Mouse (Mus musculus) intestine, embryonic 14.5 days (tissue): Measurements from ENCODE around the gene Rpl19. TPM values are rescaled to one million over a fixed set of nuclear protein-coding genes. Genes with fewer than 3 reads are reported as not detected.

Source experiments
- ATAC-seq: fragments of 200-750 bp; cut with Nextera tagmentation; replicated peaks from 2 replicates; pipeline ENCODE4 v1.8.0; 2017; ENCODE audit warnings: low read depth, moderate number of reproducible peaks, moderate TSS enrichment, moderate library complexity; ENCODE audit not compliant: low FRiP score, low TSS enrichment
- DNase-seq: peaks from one replicate; pipeline ENCODE4 v3.0.0-alpha.2; 2018; ENCODE audit warnings: low spot score
- H3K27ac ChIP-seq: fragments of 300-500 bp; sonication (generic); 2 replicates; pipeline ENCODE4 v1.5.1; 2014; ENCODE audit warnings: low read depth, mild to moderate bottlenecking, control low read depth
- H3K27me3 ChIP-seq: fragments of 300-500 bp; sonication (generic); replicated peaks from 2 replicates; pipeline ENCODE4 v1.6.1; 2014; ENCODE audit warnings: low read length, control low read depth; ENCODE audit not compliant: control insufficient read depth, insufficient read depth
- H3K36me3 ChIP-seq: fragments of 300-500 bp; sonication (generic); 2 replicates; pipeline ENCODE4 v1.6.1; 2014; ENCODE audit warnings: low read length, control low read depth; ENCODE audit not compliant: control insufficient read depth, insufficient read depth
- H3K4me1 ChIP-seq: fragments of 300-500 bp; sonication (generic); replicated peaks from 2 replicates; pipeline ENCODE4 v1.6.1; 2014; ENCODE audit warnings: low read length, control low read depth, mixed read lengths; ENCODE audit not compliant: control insufficient read depth, insufficient read depth
- H3K4me2 ChIP-seq: fragments of 300-500 bp; sonication (generic); 2 replicates; pipeline ENCODE4 v1.6.1; 2014; ENCODE audit warnings: low read length
- H3K4me3 ChIP-seq: fragments of 300-500 bp; sonication (generic); 2 replicates; pipeline ENCODE4 v1.5.1; 2014; ENCODE audit warnings: low read depth, low read length, control low read depth, mixed read lengths
- H3K9ac ChIP-seq: fragments of 300-500 bp; sonication (generic); 2 replicates; pipeline ENCODE4 v1.6.1; 2014; ENCODE audit warnings: mild to moderate bottlenecking, low read length
- H3K9me3 ChIP-seq: fragments of 300-500 bp; sonication (generic); 2 replicates; pipeline ENCODE4 v1.6.1; 2016; ENCODE audit warnings: low read length, control low read depth; ENCODE audit not compliant: control insufficient read depth
- WGBS: fragments of 180-500 bp; shearing (Covaris S2); extraction: QIAGEN DNeasy Blood & Tissue Kit; methylation state at CpG from one replicate; pipeline ENCODE4 v1.1.7; 2014; 5-methylcytosine and 5-hydroxymethylcytosine counted together
- polyA plus RNA-seq: library from polyadenylated mRNA; unstranded; fragments of >200 nt; fragmentation: Nextera tagmentation; extraction: Ambion mirVana; gene quantifications from 2 replicates; pipeline ENCODE4 v1.2.1, GENCODE M21; 2014

The Rpl19 gene
- polyA plus RNA-seq, 1 experiment from 2014 or later = 1,242 TPM

DNA sequence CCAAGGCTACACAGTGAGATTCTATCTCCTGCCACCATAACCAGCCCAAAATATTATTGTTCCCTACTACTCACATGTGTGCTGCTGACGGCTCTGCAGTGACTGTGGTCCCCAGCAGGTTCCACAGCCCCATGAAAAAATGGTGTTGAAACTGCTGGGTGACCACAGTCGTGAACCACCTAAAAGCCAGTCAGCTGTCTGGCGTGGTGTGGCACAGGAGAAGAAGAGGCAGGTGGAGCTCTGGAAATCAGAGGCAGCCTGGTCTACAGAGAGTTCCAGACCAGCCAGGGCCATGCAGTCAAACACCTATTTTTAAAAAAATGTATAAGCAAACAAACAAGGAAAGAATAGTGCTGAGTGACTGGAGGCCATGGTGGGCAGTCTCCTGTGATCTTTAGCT is 34.9 kb downstream of the Rpl19 start:
- ATAC-seq (no peak), DNase-seq (no peak)
- Histone ChIP-seq H3K36me3 (no peaks in the 10 kb centered on the region), H3K9me3 (no peaks in the 10 kb centered on the region), H3K4me2 (no peak overlapping the region), H3K4me1 (no peaks in the 10 kb centered on the region), H3K9ac (no peak overlapping the region), H3K4me3 (no peak overlapping the region), H3K27me3 (no peaks in the 10 kb centered on the region), H3K27ac (no peak overlapping the region)
- 76% methylated on average over 3 of the region's 3 CpGs for WGBS

DNA sequence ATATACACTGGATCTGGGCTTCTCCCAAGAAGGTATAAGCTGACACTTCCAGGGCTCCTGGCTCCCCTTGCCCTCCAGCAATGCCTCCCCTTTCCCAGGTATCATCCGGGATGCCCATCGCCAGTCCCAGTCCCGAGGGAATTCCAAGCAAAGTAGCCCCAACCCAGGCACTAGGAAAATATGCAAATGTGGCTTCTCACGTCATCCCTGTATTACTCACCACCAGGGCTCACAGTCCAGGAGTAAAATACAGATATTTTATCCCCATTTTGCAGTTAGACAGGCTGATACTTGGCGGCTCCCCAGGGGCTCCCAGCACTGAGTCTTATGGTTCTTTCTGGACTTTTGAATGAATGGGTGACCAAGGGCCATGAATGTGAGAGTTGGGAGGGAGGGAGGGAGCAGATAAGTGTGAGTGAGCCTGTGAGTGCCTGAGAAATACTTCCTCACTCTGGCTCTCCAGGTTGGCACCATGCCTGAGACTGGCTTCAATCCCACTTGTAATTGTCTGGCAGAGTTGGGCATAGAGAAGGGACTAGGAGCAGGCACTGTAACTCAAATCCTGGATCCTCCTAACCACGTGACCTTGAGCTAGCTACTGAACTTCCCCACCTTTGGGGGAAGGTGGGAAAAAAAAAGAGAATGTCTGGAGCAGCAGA is 35.5 kb downstream of the Rpl19 start:
- Histone ChIP-seq H3K4me1 (no peaks in the 10 kb centered on the region), H3K4me3 (no peak overlapping the region), H3K9ac (no peak overlapping the region), H3K27ac (no peak overlapping the region), H3K9me3 (peaks cover 4% of the 10 kb centered on the region; the same call in 1 of the 2 replicates), H3K27me3 (no peaks in the 10 kb centered on the region), H3K36me3 (no peaks in the 10 kb centered on the region), H3K4me2 (no peak overlapping the region)
- WGBS = 52% methylated on average over 6 of the region's 6 CpGs
- ATAC-seq = no peak
- DNase-seq = no peak

DNA sequence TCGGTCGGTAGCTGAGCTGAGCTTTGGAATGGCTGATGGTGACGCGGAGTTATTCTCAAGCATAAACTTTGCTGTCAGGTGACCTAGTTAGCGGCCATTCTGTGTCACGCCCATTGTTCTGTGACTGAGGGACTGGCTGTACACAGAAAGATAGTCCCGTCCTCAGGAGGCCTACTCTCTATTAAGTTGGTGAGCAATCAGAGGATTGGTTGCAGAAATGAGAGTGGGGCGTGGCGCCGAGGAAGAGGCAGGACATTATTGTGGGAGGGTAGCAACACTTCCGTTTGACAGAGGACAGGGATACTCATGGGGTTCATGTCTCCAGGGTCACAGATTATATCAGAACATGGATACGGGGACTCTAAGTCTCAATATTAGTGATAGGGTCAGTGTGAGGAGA is 39.7 kb downstream of the Rpl19 start:
- Histone ChIP-seq H3K4me2 (no peak overlapping the region), H3K27ac (no peak overlapping the region), H3K27me3 (no peaks in the 10 kb centered on the region), H3K36me3 (no peaks in the 10 kb centered on the region), H3K9ac (no peak overlapping the region), H3K4me3 (no peak overlapping the region), H3K9me3 (peaks cover 7% of the 10 kb centered on the region; the same call in 1 of the 2 replicates), H3K4me1 (no peaks in the 10 kb centered on the region)
- no peak for ATAC-seq
- DNase-seq = no peak
- 93% methylated on average over 12 of the region's 12 CpGs for WGBS

DNA sequence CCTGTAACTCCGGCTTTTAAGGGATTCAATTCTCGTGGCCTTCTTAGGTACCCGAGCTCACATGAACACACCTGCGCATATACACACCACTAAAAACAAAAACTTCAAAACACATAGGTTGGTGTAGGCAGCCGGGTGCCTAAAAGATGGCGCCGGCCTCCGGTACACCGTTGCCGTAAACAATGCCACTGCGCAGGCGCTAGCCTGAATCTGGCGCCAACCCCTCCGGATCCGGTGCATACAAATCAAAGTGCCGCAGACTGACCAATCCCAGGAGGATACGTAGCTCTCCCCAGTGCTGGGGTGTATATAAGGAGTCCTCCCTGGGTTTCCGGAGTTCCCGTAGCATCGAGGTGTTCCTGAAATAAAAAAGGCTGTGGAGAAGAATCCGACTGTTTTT is 40.7 kb downstream of the Rpl19 start:
- WGBS = 94% methylated on average over 21 of the region's 21 CpGs
- ATAC-seq (no peak), DNase-seq (no peak)
- Histone ChIP-seq H3K4me1 (no peaks in the 10 kb centered on the region), H3K4me2 (no peak overlapping the region), H3K9ac (no peak overlapping the region), H3K36me3 (no peaks in the 10 kb centered on the region), H3K4me3 (no peak overlapping the region), H3K9me3 (peaks cover 7% of the 10 kb centered on the region; the same call in 1 of the 2 replicates), H3K27me3 (no peaks in the 10 kb centered on the region), H3K27ac (no peak overlapping the region)

DNA sequence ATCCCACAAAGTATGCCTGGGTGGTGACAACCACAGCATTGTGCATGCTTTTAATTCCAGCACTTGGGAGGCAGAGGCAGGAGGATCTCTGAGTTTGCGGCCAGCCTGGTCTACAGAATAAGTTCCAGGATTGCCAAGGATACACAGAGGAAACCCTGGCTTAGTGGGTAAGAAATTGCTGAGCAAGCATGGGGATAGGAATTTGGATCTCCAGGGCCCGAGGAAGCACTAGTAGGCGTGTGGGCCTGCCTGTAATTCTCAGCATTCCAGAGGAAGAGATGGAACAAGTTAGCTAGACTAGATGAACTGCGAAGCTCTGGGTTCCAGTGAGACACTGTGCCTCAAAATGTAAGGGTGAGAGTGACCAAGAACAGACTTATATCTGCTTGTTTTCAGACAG is 46.9 kb downstream of the Rpl19 start:
- ATAC-seq = no peak
- H3K9me3 ChIP-seq = 0 out of 2 replicates have a peak, but pooled peaks cover 3% of the 10 kb centered on the region
- no peaks in the 10 kb centered on the region for H3K36me3 ChIP-seq
- no peak overlapping the region for H3K4me3 ChIP-seq
- no peak overlapping the region for H3K9ac ChIP-seq
- no peaks in the 10 kb centered on the region for H3K4me1 ChIP-seq
- DNase-seq = no peak
- no peak overlapping the region for H3K27ac ChIP-seq
- H3K27me3 ChIP-seq = no peaks in the 10 kb centered on the region
- H3K4me2 ChIP-seq = no peak overlapping the region
- WGBS = 89% methylated on average over 4 of the region's 4 CpGs

DNA sequence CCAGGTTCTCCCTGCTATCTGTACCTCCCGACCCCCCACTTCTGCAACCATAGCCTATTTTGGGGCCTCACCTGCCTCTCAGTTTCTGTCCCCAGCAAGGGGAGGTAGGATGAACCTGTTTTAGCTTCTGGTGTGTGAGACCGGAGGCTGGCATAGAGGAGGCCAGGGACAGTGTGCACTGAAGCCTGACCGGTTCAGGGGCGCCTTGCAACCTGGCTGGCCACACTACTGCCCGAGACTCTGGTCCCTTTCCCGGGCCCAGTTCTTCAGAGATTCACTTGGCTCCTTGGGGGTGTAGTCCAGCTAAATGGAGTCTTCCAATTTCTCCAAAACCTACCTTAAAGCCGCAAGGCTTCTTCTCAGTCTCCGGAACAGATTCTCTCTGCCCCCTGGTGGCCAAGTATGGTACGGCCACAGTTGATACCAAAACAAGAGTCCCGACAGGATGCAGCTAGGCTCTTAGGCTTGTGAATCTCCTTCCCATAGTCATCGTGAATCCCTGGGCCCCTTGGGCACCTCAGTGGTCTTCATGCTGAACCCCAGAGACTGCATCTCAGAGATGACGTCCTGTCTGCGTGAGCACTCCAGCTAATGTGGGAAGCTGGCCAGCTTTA is 48.8 kb downstream of the Rpl19 start:
- Histone ChIP-seq H3K9ac (no peak overlapping the region), H3K27me3 (no peaks in the 10 kb centered on the region), H3K27ac (no peak overlapping the region), H3K4me3 (no peak overlapping the region), H3K36me3 (no peaks in the 10 kb centered on the region), H3K9me3 (0 out of 2 replicates have a peak, but pooled peaks cover 3% of the 10 kb centered on the region), H3K4me1 (no peaks in the 10 kb centered on the region), H3K4me2 (no peak overlapping the region; the same call in 1 of the 2 replicates)
- ATAC-seq (peak; percentile 50), DNase-seq (peak; percentile 99)
- 22% methylated on average over 13 of the region's 13 CpGs for WGBS

DNA sequence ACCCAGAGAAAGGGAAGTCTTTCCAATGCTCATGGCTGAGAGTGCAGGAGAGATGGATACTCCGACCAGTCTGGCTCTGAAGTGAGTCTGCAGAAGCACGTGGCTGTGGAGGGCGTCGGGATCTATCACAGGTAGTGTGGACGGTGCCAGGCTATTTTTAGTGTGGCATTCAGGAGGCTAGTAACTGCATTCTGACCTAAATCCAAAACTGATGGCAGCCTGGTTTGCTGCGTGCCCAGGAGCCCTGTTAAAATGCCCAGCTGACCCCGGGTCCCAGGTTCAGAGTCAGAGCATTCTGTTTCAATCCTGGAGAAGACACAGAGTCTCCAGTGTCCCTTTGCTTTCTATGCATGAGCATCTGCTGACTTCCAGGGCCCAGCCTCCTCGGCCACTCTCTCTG is 50.6 kb downstream of the Rpl19 start:
- H3K27me3 ChIP-seq = no peaks in the 10 kb centered on the region
- no peaks in the 10 kb centered on the region for H3K36me3 ChIP-seq
- H3K4me2 ChIP-seq = no peak overlapping the region
- ATAC-seq = no peak
- 85% methylated on average over 8 of the region's 8 CpGs for WGBS
- H3K4me1 ChIP-seq = no peaks in the 10 kb centered on the region
- DNase-seq = no peak
- no peak overlapping the region for H3K27ac ChIP-seq
- 0 out of 2 replicates have a peak, but pooled peaks cover 3% of the 10 kb centered on the region for H3K9me3 ChIP-seq
- no peak overlapping the region for H3K9ac ChIP-seq
- no peak overlapping the region for H3K4me3 ChIP-seq
